Mouse (Mus musculus) cortical plate, adult 2 months (tissue): ENCODE measurements at regions not wholly inside any gene's neighbourhood (a gene's known extent, or its start where the extent isn't known, plus 50 kb on each side); places are given as distances from the start of the nearest gene placed in this dataset.

Experiments
- H3K27ac ChIP-seq: fragments of 200-500 bp; 2 replicates; pipeline ENCODE4 v1.5.1; 2012; ENCODE audit warnings: low read length, control low read depth, inconsistent platforms; ENCODE audit not compliant: insufficient read depth
- H3K4me1 ChIP-seq: fragments of 200-500 bp; 2 replicates; pipeline ENCODE4 v1.6.1; 2011; ENCODE audit warnings: low read length; ENCODE audit not compliant: control insufficient read depth, insufficient read depth
- H3K4me3 ChIP-seq: fragments of 200-500 bp; 2 replicates; pipeline ENCODE4 v1.5.1; 2011; ENCODE audit warnings: mild to moderate bottlenecking, low read length, control low read depth; ENCODE audit not compliant: insufficient read depth
- CTCF ChIP-seq: fragments of 200-500 bp; IDR thresholded peaks from 2 replicates; pipeline ENCODE4 v1.5.1; 2011; ENCODE audit warnings: mild to moderate bottlenecking, control low read depth, low read length; ENCODE audit not compliant: insufficient read depth; ENCODE audit errors: extremely low read depth
- POLR2A ChIP-seq: fragments of 200-500 bp; IDR thresholded peaks from 2 replicates; pipeline ENCODE4 v1.6.1; 2011; ENCODE audit warnings: mild to moderate bottlenecking, low read length, control low read depth; ENCODE audit not compliant: insufficient read depth; ENCODE audit errors: extremely low read depth

DNA sequence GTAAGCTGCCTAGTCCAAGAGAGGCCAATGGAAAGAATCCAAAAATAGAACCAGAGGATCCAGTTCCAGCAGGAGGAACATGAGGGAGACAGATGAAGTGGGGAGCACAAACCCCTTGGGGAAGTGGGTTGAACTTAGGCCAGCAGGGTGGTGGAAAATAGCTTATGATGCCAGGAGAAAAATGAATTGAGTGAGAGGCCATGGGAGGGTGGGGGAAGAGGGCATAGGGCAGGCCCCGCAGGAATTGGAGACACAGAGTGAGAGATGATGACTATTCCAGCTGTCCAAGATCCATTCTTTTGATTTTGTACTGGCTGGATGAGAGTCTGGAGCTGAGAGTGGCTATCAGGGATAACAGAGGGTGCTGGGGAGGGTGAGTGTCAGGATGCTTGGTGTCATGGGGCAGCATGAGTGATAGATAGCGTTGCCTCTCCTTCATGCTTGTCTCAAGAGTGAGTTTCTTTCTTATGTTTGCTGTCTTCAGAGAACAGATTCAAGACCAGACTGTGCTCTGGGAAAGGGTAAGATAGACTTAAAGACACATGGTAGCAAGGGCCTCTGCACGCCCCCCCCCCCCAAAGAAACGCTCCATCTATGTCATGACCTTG is 90.3 kb upstream of the Tnp1 start:
- Histone ChIP-seq H3K4me3 (no peak overlapping the region), H3K4me1 (no peaks in the 10 kb centered on the region), H3K27ac (no peak overlapping the region)
- TF ChIP-seq CTCF (no peak), POLR2A (no peak)

DNA sequence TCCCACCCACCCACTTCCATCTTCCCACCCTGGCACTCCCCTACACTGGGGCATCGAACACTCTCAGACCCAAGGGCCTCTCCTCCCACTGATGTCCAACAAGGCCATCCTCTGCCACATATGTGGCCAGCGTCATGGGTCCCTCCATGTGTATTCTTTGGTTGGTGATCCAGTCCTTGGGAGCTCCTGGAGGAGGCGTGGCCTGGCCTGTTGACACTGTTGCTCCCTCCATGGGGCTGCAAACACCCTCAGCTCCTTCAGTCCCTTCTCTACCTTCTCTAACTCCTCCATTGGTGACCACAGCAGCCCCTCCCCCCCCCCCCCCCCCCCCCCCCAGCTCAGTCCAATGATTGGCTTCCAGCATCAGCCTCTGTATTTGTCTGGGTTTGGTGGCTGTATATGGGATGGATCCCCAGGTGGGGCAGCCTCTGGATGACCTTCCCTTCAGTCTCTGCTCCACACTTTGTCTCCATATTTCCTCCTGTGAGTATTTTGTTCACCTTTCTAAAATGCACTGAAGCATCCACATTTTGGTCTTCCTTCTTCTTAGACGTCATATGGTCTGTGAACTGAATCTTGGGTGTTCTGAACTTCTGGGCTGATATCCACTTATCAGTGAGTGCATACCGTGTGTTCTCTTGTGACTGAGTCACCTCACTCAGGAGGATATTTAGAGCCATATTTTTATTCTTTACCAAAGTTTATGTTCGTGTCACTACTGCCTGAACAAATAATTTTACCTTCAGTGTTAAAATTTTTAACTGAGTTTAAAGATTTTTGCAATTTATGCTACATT is 82.1 kb upstream of the Tnp1 start:
- no peak overlapping the region for H3K4me3 ChIP-seq
- no peak for TF ChIP-seq CTCF
- no peak for TF ChIP-seq POLR2A
- H3K4me1 ChIP-seq, result no peaks in the 10 kb centered on the region
- no peak overlapping the region for H3K27ac ChIP-seq

DNA sequence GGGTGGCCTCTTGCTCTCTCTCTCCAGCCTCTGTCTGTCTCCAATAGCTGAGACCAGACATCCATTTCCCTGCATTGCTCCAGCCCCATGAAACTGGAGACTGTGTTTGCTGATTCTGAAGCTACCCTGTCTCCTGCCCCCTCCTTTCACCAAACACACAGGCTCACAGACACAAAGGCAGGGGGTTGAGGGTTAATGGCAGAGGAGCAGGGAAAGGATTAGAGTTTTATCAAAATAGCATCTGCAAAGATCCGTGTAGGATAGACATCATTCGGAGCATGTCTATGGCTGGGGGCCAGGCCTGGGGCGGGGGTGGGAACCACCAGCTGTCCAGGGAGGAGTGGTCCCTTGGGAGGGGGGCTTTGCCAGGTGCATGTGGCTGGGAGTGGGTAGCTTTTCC is 73.9 kb upstream of the Tnp1 start:
- Histone ChIP-seq H3K27ac (no peak overlapping the region), H3K4me1 (no peaks in the 10 kb centered on the region), H3K4me3 (no peak overlapping the region)
- TF ChIP-seq POLR2A (no peak), CTCF (no peak)

DNA sequence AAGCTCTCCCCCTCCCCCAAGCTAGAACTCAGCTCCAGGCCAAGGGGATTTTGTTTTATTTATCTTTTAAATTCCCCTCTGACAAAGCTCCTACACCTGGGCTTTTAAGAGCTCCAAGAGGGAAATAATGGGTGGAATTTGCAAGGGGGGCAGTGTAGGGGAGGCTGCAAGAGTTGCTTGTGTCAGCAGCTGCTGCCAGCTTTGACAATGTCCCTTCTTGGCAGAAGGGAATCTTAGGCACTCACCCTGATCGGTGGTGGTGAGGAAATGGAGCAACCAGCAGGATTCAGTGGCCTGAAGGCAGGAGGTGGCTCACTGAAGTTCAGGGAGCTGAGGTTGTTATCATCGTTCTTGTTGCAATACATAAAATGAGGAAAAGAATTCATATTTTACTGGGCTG is 72.8 kb upstream of the Tnp1 start:
- no peak overlapping the region for H3K4me3 ChIP-seq
- no peak overlapping the region for H3K27ac ChIP-seq
- TF ChIP-seq CTCF (no peak), POLR2A (no peak)
- no peaks in the 10 kb centered on the region for H3K4me1 ChIP-seq

DNA sequence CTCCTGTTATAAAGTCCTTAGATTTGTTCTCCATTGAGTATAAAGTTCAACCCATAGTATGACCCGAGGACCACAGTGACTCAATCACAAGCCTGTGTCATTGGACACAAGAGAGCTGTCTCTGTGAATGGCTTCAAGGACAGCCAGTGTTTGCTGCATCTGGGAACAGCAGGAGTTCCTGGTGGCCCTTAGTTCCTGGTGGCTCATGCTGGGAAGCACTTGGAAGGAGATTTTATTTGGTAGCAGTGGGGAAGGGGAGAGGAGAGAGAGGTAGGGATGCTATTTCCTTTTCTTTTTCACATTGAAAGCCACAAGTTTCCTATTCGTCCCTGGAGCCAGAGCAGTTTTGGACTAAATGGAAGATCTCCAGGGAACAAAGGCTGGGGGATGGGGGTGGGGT is 69.2 kb upstream of the Tnp1 start:
- H3K4me3 ChIP-seq, result no peak overlapping the region
- no peaks in the 10 kb centered on the region for H3K4me1 ChIP-seq
- H3K27ac ChIP-seq, result no peak overlapping the region
- TF ChIP-seq CTCF (no peak), POLR2A (no peak)

DNA sequence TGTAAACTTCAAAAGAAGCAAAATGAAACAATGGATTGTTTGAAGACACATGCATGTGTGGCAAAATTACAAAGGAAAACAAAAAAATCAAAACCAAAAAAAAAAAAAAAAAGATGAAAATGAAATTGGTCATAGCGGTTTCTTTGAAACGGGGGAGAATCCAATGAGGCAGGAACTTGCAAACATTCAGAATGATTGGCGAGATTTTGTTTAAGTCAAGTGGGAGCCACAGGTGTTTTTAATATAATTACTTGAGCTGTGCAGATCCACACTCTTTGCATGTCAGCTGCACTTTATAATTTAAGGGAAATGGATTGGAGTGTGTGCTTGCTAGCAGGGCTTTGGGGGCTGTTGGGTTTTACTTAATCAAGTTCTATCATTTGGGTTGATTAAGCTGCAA is 67.7 kb upstream of the Tnp1 start:
- Histone ChIP-seq H3K4me3 (no peak overlapping the region), H3K4me1 (no peaks in the 10 kb centered on the region), H3K27ac (no peak overlapping the region)
- TF ChIP-seq CTCF (no peak), POLR2A (no peak)

DNA sequence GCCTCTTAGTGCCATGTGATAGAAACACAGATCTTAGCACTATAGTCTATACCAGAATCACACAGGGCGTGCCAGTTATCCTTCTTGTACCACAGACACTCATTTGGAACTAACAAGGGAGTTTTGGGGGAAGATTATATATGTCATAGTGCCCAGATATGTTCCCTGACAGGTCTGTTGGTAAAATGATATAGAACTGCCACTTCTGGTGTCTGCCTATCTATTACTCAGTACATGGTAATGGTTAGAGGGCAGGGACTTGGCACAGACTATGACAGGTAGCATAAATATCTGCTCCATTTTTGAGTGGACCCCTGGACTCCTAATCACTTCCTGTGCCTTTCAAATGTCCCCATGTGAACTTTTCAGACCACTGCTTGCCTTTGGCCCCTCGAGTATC is 63.8 kb upstream of the Tnp1 start:
- Histone ChIP-seq H3K4me3 (no peak overlapping the region), H3K4me1 (no peaks in the 10 kb centered on the region), H3K27ac (no peak overlapping the region)
- TF ChIP-seq CTCF (no peak), POLR2A (no peak)

DNA sequence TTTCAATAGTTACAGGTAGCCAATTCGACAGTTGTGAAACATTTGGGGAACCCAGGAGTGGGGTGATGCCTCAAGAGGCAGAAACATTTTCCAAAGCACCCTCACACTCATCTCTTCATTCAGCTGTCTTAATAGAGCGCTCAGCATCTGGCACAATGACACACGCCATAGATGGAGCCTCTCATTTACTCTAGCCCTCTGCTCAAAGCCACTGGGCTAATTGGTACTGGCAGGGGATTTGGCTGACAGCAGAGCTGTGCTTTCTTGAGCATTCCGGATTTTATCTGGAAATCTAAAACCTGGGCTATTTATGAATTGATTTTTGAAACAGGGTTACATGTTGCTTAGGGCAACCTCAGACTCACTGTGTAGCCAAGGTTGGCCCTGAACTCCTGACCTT is 61.4 kb upstream of the Tnp1 start:
- Histone ChIP-seq H3K4me1 (no peaks in the 10 kb centered on the region), H3K27ac (no peak overlapping the region), H3K4me3 (no peak overlapping the region)
- TF ChIP-seq CTCF, result no peak
- no peak for TF ChIP-seq POLR2A

DNA sequence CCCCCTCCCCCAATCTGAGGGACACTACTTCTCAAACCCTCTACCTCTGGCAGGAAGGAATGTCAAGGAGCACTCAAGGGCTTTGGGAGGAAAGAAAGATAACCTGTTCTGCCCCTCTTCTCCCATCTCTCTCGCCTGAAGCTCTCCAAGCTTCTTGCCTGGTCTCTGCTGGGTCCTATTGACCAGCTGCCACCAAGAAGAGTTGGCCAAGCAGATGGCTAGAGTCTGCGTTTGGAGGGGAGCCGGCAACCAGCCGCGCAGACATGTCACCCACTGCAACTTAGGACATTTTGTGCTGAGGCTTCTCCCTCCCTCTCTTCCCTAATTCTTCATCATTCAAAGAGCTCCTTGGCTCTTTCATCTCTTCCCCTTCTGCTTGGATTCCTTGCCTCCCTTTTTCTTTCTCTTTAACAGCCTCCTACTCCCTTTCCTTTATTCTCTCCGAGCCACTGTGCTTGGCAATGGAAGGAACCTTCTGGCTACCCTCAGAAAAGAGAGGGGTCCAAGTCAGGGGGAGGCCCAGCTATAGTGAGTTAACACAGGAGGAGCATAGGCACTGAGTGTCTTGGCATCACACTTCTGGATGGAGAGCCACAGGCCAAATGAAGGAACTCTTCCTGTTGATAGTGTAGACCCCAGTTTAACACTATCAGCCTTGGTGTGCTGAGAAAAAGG is 60.1 kb upstream of the Tnp1 start:
- no peak overlapping the region for H3K27ac ChIP-seq
- no peak overlapping the region for H3K4me3 ChIP-seq
- no peak for TF ChIP-seq POLR2A
- TF ChIP-seq CTCF, result no peak
- no peaks in the 10 kb centered on the region for H3K4me1 ChIP-seq

DNA sequence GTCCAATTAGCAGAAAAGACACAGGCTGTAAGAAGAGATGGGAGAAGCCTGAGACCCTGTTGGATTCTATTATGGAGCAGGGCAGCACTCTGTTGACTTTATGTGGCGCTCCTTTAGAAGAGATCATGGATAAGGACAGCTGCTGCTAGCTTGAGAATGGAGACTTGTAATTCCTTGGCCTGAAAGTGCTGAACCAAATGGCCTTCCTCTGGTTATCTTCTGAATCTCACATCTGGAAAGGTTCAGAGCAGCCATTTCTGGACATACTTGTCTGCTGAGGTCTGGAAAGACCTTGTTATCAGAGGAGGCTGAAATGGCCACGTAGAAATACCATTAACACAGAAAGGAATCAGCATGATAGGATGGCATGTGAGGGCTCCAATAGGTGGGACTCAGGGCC is 59.5 kb upstream of the Tnp1 start:
- no peak for TF ChIP-seq POLR2A
- TF ChIP-seq CTCF, result no peak
- no peak overlapping the region for H3K27ac ChIP-seq

More for the DNA sequence above, 59.5 kb upstream of the Tnp1 start:
- Histone ChIP-seq H3K4me3 (no peak overlapping the region), H3K4me1 (no peaks in the 10 kb centered on the region)
